Mouse (Mus musculus) G1E (cell line): ENCODE data around the gene Sfxn2.

Experiments
- CTCF ChIP-seq: IDR thresholded peaks from 2 replicates; pipeline ENCODE4 v1.5.1; 2012; ENCODE audit warnings: low read depth, low read length, inconsistent platforms, mixed read lengths
- GATA2 ChIP-seq: IDR thresholded peaks from 2 replicates; pipeline ENCODE4 v1.6.1; 2012; ENCODE audit warnings: low read depth, low read length, inconsistent platforms, borderline replicate concordance
- TAL1 ChIP-seq: conservative IDR thresholded peaks from 2 replicates; pipeline ENCODE4 v1.6.1; 2012; ENCODE audit warnings: low read depth, low read length, inconsistent platforms, mixed read lengths

GRCm38 (mm10) chr19:46553541-46553955, 19.6 kb upstream of the Sfxn2 start:
- no peak for TF ChIP-seq CTCF
- no peak for TF ChIP-seq GATA2
- TF ChIP-seq TAL1: no peak
